Mouse (Mus musculus): ENCODE measurements around the gene Ccnd3.

Ccnd3 gene

DNA sequence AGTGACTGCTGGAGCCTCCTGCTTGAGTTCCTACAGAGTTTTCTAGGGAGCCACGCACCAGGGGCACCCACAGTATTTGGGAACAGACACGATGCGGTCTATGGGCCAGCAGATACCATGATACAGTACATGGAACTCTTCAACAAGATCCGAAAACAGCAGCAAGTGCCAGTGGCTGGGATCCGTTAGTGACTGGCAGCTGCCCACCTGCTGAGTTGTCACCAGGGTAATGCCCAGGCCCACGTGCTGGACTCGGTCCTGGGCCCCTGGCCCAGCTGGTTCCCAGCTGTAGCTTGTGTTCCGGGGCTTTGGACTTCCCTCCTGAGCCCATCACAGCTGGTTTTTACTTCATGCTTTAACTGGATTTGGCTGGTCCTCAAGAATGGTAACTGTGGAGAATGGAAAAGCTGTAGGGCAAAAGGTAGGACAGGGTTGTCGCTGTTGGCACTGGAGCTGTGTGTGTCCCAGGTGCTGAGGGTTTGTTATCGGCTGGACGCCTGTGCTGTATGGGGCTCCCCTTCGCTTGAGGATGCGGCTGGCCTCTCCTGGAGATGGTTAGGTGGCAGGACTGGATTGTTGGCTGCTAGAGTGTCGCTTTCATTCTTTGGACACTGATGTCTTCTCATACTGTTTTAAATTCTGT is 118.2 kb downstream of the Ccnd3 start:
- CTCF ChIA-PET, result interaction anchor here in 1 of 4 experiments (0.9 kb wide), 1 partner anchor 25 kb away, joined by 3 read pairs; no protein-coding TSS in a partner anchor
- POLR2A ChIA-PET, result interaction anchor here in 3 of 4 experiments (0.8 to 1.4 kb wide), 7 partner anchors 11 to 121 kb away, joined by 3 to 4 read pairs (median 3); partner anchors contain the start of genes Bysl (in 1 of the 3), Frs3 (in 1 of the 3), Gm20517 (in 1 of the 3) and Med20 (in 1 of the 3)

DNA sequence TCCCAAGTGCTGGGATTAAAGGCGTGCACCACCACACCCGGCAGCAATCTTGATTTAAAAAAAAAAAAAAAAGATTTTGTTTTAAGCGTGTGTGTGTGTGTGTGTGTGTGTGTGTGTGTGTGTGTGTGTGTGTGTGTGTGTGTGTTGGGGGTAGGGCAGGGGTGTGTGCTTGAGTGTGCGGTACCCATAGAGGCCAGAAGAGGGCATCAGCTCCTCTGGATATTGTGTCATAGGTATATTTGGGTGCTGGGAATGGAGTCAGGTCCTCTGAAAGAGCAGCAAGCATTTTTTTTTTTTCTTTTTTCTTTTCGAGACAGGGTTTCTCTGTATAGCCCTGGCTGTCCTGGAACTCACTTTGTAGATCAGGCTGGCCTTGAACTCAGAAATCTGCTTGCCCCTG is 119.7 kb downstream of the Ccnd3 start:
- POLR2A ChIA-PET, result interaction anchor here (0.5 to 1.5 kb wide), 23 partner anchors 9 to 152 kb away, joined by 3 to 9 read pairs (median 3); no protein-coding TSS in a partner anchor
- CTCF ChIA-PET, result interaction anchor here (0.5 to 2.5 kb wide), 37 partner anchors 9 to 1405 kb away, joined by 3 to 14 read pairs (median 4); partner anchors contain the start of genes Bysl (in 1 of the 4), Gm20517 (in 1 of the 4) and Med20 (in 1 of the 4)

DNA sequence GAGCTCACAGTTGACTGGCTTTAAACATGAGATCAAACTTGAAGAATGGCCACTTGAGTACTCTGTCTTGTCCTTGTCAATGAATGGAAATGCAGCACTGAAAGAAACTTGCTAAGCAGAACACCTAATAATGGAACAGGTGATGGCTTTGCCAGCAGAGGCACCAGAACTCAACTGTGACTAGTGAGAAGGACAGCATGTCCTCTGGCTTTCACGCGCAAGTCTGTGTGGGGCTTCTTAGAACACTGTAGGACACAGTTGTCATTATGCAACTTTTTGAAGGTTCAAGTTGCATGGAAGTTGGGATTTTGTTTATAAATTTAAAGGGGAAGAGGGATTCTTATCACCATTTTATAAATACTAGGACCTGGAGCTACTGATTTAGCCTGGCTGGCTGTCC is 120.2 kb downstream of the Ccnd3 start:
- CTCF ChIA-PET, result interaction anchor here in 3 of 4 experiments (0.6 to 2.5 kb wide), 12 partner anchors 14 to 818 kb away, joined by 3 to 7 read pairs (median 4); no protein-coding TSS in a partner anchor
- POLR2A ChIA-PET, result interaction anchor here in 3 of 4 experiments (0.5 to 1.5 kb wide), 9 partner anchors 10 to 115 kb away, joined by 3 to 14 read pairs (median 4); no protein-coding TSS in a partner anchor

DNA sequence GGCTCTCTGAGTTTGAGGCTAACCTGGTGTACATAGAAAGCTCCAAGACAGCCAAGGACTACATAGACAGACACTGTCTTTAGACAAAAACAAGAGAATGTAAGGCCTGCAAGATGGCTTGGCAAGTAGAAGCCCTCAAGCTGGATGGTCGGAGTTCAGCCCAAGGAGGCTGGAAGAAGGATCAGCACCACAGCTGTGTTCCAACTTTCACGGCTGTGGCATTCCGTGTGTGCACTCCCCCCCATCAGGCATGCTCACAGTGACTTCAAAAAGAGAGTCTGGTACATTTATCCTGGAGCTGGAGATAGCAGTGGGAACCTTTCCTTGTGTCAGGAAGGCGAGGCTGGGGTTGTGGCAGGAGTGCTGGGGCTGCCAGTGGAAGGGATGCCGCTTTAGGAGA is 121.2 kb downstream of the Ccnd3 start:
- ChIA-PET CTCF (interaction anchor here in 2 of 4 experiments (0.5 to 2.5 kb wide), 5 partner anchors 13 to 475 kb away, joined by 3 to 6 read pairs (median 4); no protein-coding TSS in a partner anchor), POLR2A (interaction anchor here in 2 of 4 experiments (0.6 to 1.5 kb wide), 2 partner anchors 13 to 1343 kb away, joined by 5 read pairs; partner anchors contain the start of gene Tjap1 (in 1 of the 2))

DNA sequence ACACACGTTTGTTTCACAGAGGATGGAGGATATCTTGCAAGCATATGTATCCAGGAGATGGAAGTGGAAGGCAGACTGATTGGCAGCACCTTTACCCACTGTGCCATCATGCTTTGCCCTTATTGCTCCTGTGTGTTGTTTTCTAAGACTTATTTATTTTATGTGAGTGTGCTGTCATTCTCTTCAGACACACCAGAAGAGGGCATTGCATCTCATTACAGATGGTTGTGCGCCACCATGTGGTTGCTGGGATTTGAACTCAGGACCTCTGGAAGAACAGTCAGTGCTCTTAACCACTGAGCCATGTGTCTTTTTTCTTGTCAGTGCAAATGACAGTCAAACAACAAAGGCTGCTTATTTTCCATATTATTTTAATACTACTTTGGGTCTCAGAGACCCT is 122.9 kb downstream of the Ccnd3 start:
- POLR2A ChIA-PET, result interaction anchor here in 2 of 4 experiments (0.8 to 2.0 kb wide), 4 partner anchors 19 to 116 kb away, joined by 3 to 7 read pairs (median 6); no protein-coding TSS in a partner anchor
- CTCF ChIA-PET, result interaction anchor here in 1 of 4 experiments (1.1 kb wide), 1 partner anchor 122 kb away, joined by 3 read pairs; no protein-coding TSS in a partner anchor

DNA sequence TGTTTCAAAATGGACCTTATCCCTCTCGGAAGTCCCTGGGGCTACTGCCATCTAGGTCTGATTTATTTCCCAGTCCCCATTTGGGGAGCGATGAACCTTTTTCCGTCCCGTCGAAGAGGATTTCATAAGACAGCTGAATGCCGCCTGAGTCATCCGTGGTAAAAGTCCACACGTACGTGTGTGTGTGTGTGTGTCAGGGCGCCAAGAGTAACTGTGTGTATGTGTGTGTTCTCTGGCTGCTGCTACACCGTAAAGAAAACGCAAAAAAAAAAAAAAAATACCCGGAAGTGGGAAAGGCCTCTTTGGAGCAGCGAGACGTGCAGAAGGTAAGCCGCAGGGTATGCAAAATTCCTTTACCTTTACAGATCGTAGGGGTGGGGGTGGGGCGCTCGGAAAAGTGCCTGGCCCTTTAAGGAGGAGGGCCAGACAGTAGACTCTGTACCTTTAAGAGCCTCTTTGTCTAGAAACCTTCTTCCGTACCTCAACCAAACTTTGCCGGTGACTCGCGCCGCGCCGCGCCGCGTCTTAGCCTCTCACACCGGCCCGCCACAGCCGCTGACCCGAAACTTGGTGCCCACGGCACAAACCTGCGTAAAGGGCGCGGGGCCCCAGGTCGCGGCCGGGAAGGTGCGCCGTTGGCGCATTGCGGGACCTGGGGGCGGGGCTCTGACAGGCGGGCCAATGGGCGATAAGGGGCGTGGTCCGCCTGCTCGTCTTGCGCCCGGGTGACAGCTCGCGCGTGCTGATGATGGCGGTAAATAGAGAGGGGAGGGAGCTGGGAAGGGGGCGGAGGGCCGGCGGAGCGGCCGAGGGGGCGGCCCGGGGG is 124.2 kb downstream of the Ccnd3 start:
- CTCF ChIA-PET, result interaction anchor here (0.5 to 2.7 kb wide), 24 partner anchors 10 to 1476 kb away, joined by 3 to 11 read pairs (median 3); partner anchors contain the start of genes Bysl (in 1 of the 4), Frs3 (in 1 of the 4), Gm20517 (in 1 of the 4) and Mad2l1bp (in 1 of the 4)

GRCm38 (mm10) chr17:47629717-47630677 is 125.1 kb downstream of the Ccnd3 start:
- CTCF ChIA-PET, result interaction anchor here (0.5 to 2.7 kb wide), 28 partner anchors 9 to 1477 kb away, joined by 3 to 9 read pairs (median 4); partner anchors contain the start of genes Bysl (in 1 of the 4), Frs3 (in 1 of the 4), Gm20517 (in 1 of the 4) and Mad2l1bp (in 1 of the 4)
- POLR2A ChIA-PET, result interaction anchor here (0.6 to 2.6 kb wide), 35 partner anchors 9 to 1779 kb away, joined by 3 to 12 read pairs (median 3); partner anchors contain the start of genes Taf8 (in 3 of the 4), Gm21981 (in 1 of the 4) and Prickle4 (in 1 of the 4)

More for the DNA sequence above, 124.2 kb downstream of the Ccnd3 start:
- POLR2A ChIA-PET, result interaction anchor here (0.6 to 2.6 kb wide), 33 partner anchors 10 to 1778 kb away, joined by 3 to 12 read pairs (median 3); partner anchors contain the start of genes Taf8 (in 3 of the 4), Gm21981 (in 1 of the 4), Prickle4 (in 1 of the 4) and Tomm6 (in 1 of the 4)

DNA sequence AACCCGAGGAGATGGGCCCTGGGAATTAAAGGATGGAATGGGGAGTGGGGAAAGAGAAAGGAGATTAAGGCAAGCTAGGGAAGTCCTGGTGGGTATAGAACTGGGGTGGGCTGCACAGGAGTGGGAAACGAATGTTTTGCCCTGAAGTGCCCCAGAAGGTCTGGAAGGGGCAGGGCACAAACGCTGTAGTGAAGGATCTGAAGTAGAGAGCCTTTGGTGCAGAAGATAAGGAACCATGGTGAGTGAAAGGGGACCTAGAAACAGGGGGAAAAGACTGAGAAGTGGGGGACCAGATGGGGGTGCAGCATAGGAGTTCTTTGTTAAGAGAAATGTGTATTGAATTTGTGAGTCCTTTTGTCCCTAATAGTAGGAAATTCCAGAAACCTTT is 125.8 kb downstream of the Ccnd3 start, which contains the start of gene Usp49:
Gene Usp49, plus strand, starts transcription at position 13 of the 388 bp plus-strand sequence.
- CTCF ChIA-PET, result interaction anchor here in 3 of 4 experiments (0.6 to 2.7 kb wide), 10 partner anchors 8 to 490 kb away, joined by 3 to 9 read pairs (median 4); no protein-coding TSS in a partner anchor
- POLR2A ChIA-PET, result interaction anchor here (0.6 to 2.6 kb wide), 19 partner anchors 8 to 788 kb away, joined by 3 to 12 read pairs (median 4); partner anchors contain the start of gene Taf8 (in 1 of the 4)

GRCm38 (mm10) chr17:47632181-47632840 is 127.5 kb downstream of the Ccnd3 start:
- POLR2A ChIA-PET, result interaction anchor here in 2 of 4 experiments (1.0 to 4.2 kb wide), 6 partner anchors 10 to 63 kb away, joined by 3 to 21 read pairs (median 4); partner anchors contain the start of genes Gm21981 (in 1 of the 2) and Prickle4 (in 1 of the 2)
- CTCF ChIA-PET, result interaction anchor here in 2 of 4 experiments (1.1 to 1.4 kb wide), 2 partner anchors 11 kb away, joined by 3 to 7 read pairs; no protein-coding TSS in a partner anchor

- ChIA-PET POLR2A (interaction anchor here (0.5 to 4.2 kb wide), 14 partner anchors 8 to 493 kb away, joined by 3 to 21 read pairs (median 3); partner anchors contain the start of genes Gm21981 (in 1 of the 4), Prickle4 (in 1 of the 4) and Tomm6 (in 1 of the 4)), CTCF (interaction anchor here (0.5 to 1.4 kb wide), 8 partner anchors 9 to 132 kb away, joined by 3 to 14 read pairs (median 3); partner anchors contain the start of gene Taf8 (in 1 of the 4))
Measured at GRCm38 (mm10) chr17:47633999-47634770, 129.3 kb downstream of the Ccnd3 start.

- POLR2A ChIA-PET, result interaction anchor here (0.7 to 2.1 kb wide), 18 partner anchors 9 to 478 kb away, joined by 3 to 9 read pairs (median 4); partner anchors contain the start of genes Taf8 (in 1 of the 4) and Usp49 (in 1 of the 4)
- CTCF ChIA-PET, result interaction anchor here (0.6 to 1.8 kb wide), 28 partner anchors 10 to 458 kb away, joined by 3 to 14 read pairs (median 4); partner anchors contain the start of gene Gm21981 (in 1 of the 4)
Measured at GRCm38 (mm10) chr17:47642992-47643391, 138.1 kb downstream of the Ccnd3 start.

DNA sequence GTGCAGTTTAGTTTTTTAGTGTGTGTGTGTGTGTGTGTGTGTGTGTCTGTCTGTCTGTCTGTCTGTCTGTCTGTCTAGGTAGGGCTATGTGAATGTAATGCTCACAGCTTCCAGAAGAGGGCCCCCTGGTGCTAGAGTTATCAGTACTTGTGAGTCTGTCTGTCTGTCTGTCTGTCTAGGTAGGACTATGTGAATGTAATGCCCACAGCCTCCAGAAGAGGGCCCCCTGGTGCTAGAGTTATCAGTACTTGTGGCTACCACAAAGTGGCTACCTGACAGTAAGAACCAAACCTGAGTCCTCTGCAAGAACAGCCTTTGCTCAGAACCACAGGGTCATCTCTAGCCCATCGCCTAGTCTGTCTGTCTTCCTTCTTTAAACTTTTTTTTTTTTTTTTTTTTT is 141.8 kb downstream of the Ccnd3 start:
- CTCF ChIA-PET, result interaction anchor here (0.6 to 5.1 kb wide), 38 partner anchors 9 to 1285 kb away, joined by 3 to 40 read pairs (median 4); partner anchors contain the start of genes Prickle4 (in 2 of the 4), Frs3 (in 1 of the 4), Gm21981 (in 1 of the 4) and Lrfn2 (in 1 of the 4)
- POLR2A ChIA-PET, result interaction anchor here in 3 of 4 experiments (1.0 to 4.1 kb wide), 19 partner anchors 9 to 136 kb away, joined by 3 to 42 read pairs (median 4); no protein-coding TSS in a partner anchor

DNA sequence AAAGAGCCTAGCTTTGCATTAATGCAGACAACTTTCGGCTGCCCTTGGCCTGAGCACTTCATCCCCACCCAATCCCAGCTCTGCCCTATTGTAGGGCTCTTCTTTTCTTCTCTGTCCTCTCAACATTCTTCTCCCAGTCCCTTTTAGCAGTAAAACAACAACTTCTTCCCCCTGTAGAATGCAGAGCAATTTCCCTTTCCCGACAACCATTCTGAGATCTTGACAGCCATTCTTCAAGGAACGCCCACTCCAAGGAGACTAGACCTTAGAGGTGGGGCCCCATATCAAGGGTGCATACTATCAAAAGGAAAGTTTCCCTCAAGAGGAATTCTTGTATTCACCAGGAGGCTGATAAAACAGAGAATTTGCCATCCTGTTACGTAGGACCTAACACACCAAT is 144.1 kb downstream of the Ccnd3 start:
- ChIA-PET CTCF (interaction anchor here (0.9 to 5.1 kb wide), 19 partner anchors 9 to 452 kb away, joined by 3 to 40 read pairs (median 6); partner anchors contain the start of gene Usp49 (in 1 of the 4)), POLR2A (interaction anchor here (0.6 to 4.1 kb wide), 39 partner anchors 7 to 508 kb away, joined by 3 to 42 read pairs (median 4); partner anchors contain the start of genes Frs3 (in 1 of the 4), Gm21981 (in 1 of the 4), Prickle4 (in 1 of the 4) and Tomm6 (in 1 of the 4))

Measured in embryonic stem cell, embryonic (primary cell).